Mouse (Mus musculus): ENCODE data around the gene Mylk. TPM values are rescaled to one million over a fixed set of nuclear protein-coding genes. Genes with fewer than 3 reads are reported as not detected.

The Mylk gene
- total RNA-seq, 4 experiments from 2014 or later = 39.3 to 53.2 (median 44.5) TPM

DNA sequence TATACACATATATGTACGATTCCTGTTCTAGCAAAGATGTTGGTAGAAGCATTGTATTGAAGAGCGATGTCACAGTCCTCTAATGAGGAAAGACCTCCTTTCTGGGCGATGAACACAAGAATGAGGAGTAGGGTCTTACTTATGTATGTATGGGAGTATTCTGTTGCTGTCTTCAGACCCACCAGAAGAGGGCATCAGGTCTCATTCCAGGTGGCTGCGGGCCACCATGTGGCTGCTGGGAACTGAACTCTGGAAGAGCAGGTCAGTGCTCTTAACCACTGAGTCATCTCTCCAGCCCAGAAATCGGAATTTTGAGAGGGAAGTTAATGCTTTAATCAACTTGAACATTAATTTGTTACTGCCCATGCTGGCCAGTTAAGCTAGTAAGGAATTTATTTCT is 279.3 kb downstream of the Mylk start:
- DNase-seq = no peak

DNA sequence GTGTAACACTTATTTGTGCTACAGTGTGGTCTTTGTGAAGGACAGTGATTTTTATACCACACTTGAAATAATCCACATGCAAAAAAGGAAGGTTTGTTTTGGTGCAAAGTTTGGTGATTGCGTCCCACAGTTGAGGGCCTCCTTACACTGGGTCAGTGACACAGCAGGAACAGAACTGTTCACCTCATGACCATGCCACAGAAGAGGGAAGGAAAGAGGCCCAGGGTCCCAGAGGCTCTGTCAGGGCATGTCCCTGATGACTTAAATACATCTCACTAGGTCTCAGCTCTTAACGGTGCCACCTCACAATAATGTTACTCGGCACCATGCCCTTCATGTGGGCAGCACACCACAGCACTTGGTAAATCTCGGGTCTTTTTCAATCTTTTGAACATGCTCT is 280.3 kb downstream of the Mylk start:
- DNase-seq = no peak

- DNase-seq = no peak
Observed at GRCm38 (mm10) chr16:35033241-35033640, 288.2 kb downstream of the Mylk start.

DNA sequence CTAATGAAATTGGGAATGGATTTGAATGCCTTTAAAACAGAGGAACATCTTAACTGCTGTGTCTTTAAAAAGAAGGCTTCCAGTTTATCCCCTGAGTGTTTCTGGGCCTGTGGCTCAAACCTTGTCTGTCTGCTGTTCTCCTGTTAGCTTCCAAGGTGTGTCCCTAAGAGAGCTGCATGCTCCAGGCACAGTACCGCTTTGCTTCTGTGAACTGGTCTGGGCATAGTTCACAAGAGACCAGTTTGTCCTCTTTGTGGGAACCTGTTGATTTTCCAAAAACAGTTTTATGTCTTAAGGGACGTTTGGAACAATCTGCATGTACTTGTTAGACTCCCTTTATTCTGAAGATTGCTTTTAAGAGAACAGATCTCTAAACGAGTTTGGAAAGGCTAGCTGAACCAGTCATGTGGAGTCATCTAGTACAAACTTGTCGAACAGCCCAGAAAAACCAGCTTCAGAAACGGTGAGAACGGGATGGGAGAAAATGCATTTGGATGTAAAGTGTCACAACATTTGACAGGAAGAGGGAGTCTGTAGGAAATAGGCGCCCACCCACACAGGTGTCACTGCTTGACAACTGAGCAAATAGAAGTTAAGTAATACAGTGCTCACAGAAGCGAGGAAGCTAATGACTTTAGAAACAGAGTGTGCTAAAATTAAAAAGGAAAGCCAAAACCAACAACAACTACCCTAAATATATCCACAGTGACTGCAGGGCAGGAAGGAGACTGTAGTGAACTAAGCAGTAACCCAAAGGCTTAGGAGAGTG is 289.0 kb downstream of the Mylk start:
- DNase-seq = no peak

- no peak for DNase-seq
Observed at GRCm38 (mm10) chr16:35034971-35035370, 290.0 kb downstream of the Mylk start.

DNA sequence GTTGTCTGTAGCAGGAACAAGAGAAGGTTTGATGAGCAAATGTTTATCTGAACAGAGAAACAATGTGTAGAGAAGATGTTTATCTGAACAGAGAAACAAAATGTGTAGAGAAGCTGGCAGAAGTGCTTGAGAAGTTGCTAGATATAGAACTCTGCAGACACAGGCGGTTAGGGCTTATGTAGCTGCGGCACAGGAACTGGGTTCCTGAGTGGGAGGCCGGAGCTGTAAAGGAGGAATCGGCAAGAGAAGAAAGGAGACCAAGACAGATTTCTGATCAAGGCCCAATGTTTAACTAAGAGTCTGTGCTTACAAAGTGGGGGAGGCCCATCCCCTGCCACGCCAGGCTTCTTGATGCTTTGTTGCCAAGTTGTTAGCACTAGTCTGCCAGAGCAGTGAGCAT is 291.7 kb downstream of the Mylk start:
- DNase-seq = no peak

DNA sequence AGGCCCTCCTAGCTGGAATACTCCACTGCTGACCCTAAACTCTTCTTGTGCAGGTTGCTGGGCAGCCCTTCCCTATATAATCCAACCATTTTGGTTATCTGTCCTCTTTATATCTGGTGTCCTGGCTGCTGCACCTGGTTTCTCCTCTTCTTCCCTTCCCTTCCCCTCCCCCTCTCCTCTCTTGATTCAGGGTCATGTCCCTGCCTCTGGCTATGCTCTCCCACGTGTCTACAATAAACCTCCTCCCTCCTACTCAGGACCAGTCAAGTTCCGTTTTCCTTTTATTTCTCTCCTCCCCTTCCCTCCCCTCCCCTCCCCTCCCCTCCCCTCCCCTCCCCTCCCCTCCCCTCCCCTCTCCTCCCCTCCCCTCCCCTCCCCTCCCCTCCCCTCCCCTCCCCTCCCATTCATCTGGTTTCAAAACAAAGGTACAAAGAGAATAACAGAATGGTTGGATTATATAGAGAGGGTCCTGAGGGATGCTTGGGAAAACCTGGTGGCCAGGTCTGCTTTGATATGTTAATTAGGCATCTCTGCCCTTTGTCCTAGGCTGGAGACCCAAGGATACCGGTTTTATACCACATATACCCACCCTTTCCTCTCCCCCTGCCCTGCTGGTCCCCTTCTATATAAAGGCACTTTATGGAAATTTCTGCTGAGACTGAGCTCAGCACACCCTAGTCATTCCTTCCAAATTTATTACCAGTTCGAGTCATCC is 293.5 kb downstream of the Mylk start:
- DNase-seq = no peak

DNA sequence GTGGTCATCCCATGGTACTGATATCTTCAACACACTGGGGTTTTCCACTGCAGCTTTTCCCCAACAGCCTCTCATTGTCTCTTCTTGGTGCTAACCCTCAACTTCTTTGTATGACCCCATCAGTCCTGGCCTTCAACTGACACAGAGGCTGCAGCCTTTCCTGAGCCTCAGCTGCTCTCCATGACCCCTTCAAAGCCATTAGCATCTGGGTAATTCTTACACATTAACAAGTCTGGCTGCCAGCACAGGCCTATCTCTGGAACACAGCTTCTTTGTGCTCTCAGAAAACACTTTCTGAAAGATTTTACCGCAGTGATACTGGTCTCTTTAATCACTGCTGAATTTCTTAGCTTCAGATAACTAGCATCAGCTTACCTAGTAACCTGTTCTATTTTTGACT is 295.1 kb downstream of the Mylk start:
- DNase-seq = no peak

DNA sequence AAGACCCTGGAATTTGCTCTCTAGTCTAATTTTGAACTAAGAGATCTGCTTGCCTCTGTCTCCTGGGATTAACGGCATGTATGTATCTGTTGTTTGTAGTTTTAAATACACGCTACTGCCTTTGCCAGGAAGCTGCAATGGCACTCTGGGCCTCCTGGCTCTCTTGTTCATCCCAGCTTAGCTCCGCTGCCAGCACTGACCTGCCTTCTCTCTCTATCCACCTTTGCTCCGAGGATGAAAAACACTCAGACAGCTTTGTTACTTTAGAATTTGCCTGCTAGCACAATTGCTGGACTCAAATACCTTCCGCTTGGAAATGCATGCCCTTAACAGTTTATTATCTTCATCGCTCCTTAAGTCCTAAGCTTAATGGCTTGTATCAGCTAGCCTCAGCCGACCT is 296.0 kb downstream of the Mylk start:
- no peak for DNase-seq

DNA sequence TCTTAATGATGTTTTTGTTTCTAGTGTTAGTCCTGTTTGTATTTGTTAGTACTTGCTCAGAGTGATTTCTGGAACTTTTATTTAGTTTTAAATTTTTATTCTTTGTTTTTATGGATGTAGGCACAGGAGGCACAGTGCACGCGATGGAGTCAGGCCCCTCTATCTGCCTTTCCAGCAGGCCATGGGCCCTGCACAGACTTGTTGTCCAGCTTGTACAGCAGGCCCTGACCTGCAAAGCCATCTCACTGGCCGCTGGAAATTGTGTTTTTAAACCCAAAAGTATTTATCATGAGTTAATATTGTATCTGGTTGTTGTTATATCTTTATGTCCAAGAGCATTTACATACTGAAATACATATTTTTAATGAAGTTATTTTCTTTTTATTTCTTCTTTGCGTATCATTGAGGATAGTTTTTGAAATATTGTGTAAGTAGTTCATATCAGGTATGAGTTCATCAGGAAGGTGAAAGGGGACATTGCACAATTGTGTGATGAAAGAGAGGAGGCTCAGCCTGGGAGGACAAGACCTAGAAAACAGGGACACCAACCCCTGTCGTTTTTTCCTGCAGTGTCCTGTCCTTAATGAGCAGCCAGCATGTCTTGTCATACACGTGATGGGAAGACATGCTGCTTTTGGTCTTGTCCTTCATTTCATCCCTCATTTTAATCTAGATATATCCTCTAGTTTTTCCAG is 301.2 kb downstream of the Mylk start:
- no peak for DNase-seq

DNA sequence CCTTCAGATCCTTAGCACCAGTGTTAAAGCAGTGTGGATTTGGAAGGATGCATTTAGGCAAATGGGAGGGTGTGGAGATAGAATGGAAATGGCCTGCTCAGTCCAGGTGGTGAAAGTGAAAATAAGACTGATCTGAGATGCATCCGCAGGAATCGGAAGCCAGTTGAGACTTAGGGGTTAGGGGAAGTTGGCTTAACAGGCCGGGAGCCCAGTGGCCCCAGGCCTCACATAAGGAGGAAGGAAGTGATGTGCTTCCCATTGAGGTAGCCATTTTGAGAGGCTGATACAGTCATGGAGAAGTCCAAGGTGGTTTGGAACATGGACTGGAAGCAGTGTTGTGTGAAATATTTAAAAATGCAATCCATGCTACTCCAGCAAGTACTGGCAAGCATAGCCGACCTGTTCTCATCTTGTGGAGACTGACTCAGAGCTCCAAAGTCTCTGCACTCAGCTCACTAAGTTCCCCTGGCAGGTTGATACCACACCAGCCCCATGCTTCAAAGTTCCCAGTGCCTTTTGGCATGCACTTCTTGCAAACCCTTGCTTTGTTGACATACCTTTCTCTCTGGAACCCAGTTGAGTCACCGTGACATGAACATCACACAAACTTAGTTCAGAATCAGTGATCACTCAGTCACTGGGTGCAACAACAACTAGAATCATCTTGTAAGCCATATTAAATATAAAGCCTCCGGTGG is 302.4 kb downstream of the Mylk start:
- no peak for DNase-seq

DNA sequence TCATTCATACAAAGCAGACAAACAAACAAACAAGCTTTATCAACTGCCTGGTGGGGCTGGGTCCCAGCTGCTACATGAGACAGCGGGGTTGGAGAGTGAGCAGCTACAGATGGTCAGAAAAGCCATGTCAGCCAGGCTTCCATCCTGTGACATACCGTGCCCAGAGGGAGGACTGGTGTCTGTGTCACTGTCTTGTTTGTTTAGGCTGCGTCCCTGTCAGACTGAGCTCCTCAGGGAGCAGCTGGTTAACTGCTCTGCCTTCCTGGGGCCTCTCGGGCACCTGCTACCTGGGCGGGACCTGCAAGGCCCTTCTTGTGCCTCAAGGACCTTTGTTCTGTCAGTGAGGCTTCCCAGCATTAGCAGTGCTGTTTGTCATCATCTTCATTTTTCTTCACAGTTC is 306.1 kb downstream of the Mylk start:
- no peak for DNase-seq

Other genes starting within 250 kb of the Mylk start
- gene Kalrn, start 171.7 kb upstream of the Mylk start, total RNA-seq (2022) = 10 to 100 TPM; 11.2 to 18.8 (median 13.0) TPM
- gene Ropn1, start 95.3 kb upstream of the Mylk start, total RNA-seq (2022) = not detected
- gene Ccdc14, start 54.6 kb upstream of the Mylk start, total RNA-seq (2022) = 1 to 10 TPM; 2.7 to 6.3 (median 4.1) TPM